Mouse (Mus musculus) hindbrain, embryonic 14.5 days (tissue): ENCODE results near the gene Slc35g3. TPM values are rescaled to one million over a fixed set of nuclear protein-coding genes. Genes with fewer than 3 reads are reported as not detected.

Source experiments
- ATAC-seq: fragments of 200-750 bp; cut with Nextera tagmentation; 2 replicates; pipeline ENCODE4 v1.8.0; 2017; ENCODE audit warnings: moderate number of reproducible peaks, mild to moderate bottlenecking, moderate TSS enrichment, moderate library complexity; ENCODE audit not compliant: low FRiP score
- DNase-seq: peaks from one replicate; pipeline ENCODE4 v3.0.0-alpha.2; 2015; ENCODE audit warnings: low spot score
- H3K27ac ChIP-seq: fragments of 300-500 bp; sonication (generic); 2 replicates; pipeline ENCODE4 v1.5.1; 2014; ENCODE audit warnings: mild to moderate bottlenecking, moderate library complexity
- H3K27me3 ChIP-seq: fragments of 300-500 bp; sonication (generic); 2 replicates; pipeline ENCODE4 v1.6.1; 2014; ENCODE audit warnings: mild to moderate bottlenecking, low read length, mixed read lengths; ENCODE audit not compliant: control insufficient read depth, insufficient read depth
- H3K36me3 ChIP-seq: fragments of 300-500 bp; sonication (generic); replicated peaks from 2 replicates; pipeline ENCODE4 v1.6.1; 2014; ENCODE audit not compliant: control insufficient read depth, insufficient read depth
- H3K4me1 ChIP-seq: fragments of 300-500 bp; sonication (generic); replicated peaks from 2 replicates; pipeline ENCODE4 v1.6.1; 2014; ENCODE audit warnings: antibody characterized with exemption, low read length, mixed read lengths; ENCODE audit not compliant: control insufficient read depth, insufficient read depth
- H3K4me2 ChIP-seq: fragments of 300-500 bp; sonication (generic); replicated peaks from 2 replicates; pipeline ENCODE4 v1.6.1; 2014; ENCODE audit warnings: mild to moderate bottlenecking, moderate library complexity
- H3K4me3 ChIP-seq: fragments of 300-500 bp; sonication (generic); replicated peaks from 2 replicates; pipeline ENCODE4 v1.5.1; 2014; ENCODE audit warnings: mild to moderate bottlenecking, low read length
- H3K9ac ChIP-seq: fragments of 300-500 bp; sonication (generic); 2 replicates; pipeline ENCODE4 v1.6.1; 2014
- H3K9me3 ChIP-seq: fragments of 300-500 bp; sonication (generic); 2 replicates; pipeline ENCODE4 v1.6.1; 2016; ENCODE audit warnings: low read length; ENCODE audit not compliant: control insufficient read depth
- WGBS: fragments of 180-500 bp; shearing (Covaris S2); extraction: QIAGEN DNeasy Blood & Tissue Kit; methylation state at CpG from one replicate; pipeline ENCODE4 v1.1.7; 2014; 5-methylcytosine and 5-hydroxymethylcytosine counted together
- polyA plus RNA-seq: library from polyadenylated mRNA; unstranded; fragments of >200 nt; fragmentation: Nextera tagmentation; extraction: Ambion mirVana; gene quantifications from 2 replicates; pipeline ENCODE4 v1.2.1, GENCODE M21; 2014

Gene Slc35g3
- 0.27 and 0.39 TPM in 2 replicates for polyA plus RNA-seq

DNA sequence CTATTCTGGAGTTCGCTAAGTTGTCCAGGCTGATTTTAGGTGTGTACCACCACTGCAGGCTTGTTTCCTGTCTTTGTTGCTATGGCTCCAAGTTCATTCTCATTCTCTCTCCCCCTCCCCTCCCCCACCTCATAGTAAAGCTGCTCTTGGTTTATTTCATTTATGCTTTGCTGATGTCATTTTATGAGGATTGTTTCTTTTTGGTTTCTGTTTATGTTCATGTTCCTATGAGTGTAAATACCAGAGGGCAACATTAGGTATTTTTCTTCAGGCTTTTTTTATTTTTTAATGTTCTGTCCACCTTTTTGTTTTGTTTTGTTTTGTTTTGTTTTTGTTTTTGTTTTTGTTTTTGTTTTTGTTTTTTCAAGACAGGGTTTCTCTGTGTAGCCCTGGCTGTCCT, at the start of gene Slc35g3:
Gene Slc35g3, minus strand, starts transcription at position 101 of the 400 bp plus-strand sequence.
- ATAC-seq = no peak
- no peaks in the 10 kb centered on the region for H3K36me3 ChIP-seq
- DNase-seq = no peak
- H3K4me1 ChIP-seq = peaks cover 28% of the 10 kb centered on the region
- H3K9ac ChIP-seq = no peak within 1 kb of the TSS
- H3K9me3 ChIP-seq = no peaks in the 10 kb centered on the region
- H3K27me3 ChIP-seq = no peaks in the 10 kb centered on the region
- H3K4me2 ChIP-seq = no peak within 1 kb of the TSS
- peak within 1 kb of the TSS; percentile 99 for H3K27ac ChIP-seq
- no peak within 1 kb of the TSS for H3K4me3 ChIP-seq
- WGBS = 81% methylated on average over 1 of the region's 1 CpGs

DNA sequence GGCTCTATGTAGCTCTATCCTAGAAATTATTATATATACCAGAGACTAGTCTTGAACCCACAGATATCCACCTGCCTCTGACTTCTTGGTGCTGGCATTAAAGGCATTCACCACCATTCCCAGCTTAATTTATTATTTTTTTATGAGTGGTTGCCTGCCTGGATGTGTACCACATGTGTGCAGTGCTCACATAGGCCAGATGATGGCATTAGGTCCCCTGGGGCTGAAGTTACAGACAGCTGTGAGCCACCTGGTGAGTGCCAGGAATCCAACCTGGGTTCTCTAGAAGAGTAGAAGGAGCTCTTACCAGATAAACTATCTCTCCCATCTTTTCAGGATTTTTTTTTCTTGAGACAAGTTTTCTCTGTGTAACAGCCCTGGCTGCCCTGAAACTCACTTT, 48.5 kb upstream of the Slc35g3 start:
- DNase-seq (no peak), ATAC-seq (no peak)
- Histone ChIP-seq H3K27me3 (peaks cover 11% of the 10 kb centered on the region), H3K36me3 (no peaks in the 10 kb centered on the region), H3K4me1 (no peaks in the 10 kb centered on the region), H3K4me2 (no peak overlapping the region), H3K4me3 (no peak overlapping the region), H3K27ac (no peak overlapping the region), H3K9me3 (no peaks in the 10 kb centered on the region), H3K9ac (no peak overlapping the region)

DNA sequence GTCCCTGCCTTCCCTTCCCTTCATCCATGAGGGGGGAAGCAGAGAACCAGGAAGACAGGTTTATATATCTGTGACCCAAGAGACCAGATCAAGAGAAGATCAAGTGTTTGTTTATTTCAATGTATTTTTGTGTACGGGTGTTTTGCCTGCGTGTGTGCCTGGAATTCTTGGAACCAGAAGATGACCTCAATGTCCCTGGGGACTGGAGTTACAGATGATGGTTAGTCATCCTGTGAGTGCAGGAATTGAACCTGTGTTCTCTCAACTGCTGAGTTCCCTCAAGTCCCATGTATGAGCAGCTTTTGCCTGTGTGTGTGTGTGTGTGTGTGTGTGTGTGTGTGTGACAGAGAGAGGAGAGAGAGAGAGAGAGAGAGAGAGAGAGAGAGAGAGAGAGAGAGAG, 45.9 kb upstream of the Slc35g3 start:
- DNase-seq (no peak), ATAC-seq (no peak)
- Histone ChIP-seq H3K36me3 (no peaks in the 10 kb centered on the region), H3K4me2 (no peak overlapping the region), H3K9me3 (no peaks in the 10 kb centered on the region), H3K9ac (no peak overlapping the region), H3K27me3 (peaks cover 21% of the 10 kb centered on the region), H3K27ac (no peak overlapping the region), H3K4me1 (peaks cover 16% of the 10 kb centered on the region), H3K4me3 (no peak overlapping the region)
- 79% methylated on average over 2 of the region's 2 CpGs for WGBS

DNA sequence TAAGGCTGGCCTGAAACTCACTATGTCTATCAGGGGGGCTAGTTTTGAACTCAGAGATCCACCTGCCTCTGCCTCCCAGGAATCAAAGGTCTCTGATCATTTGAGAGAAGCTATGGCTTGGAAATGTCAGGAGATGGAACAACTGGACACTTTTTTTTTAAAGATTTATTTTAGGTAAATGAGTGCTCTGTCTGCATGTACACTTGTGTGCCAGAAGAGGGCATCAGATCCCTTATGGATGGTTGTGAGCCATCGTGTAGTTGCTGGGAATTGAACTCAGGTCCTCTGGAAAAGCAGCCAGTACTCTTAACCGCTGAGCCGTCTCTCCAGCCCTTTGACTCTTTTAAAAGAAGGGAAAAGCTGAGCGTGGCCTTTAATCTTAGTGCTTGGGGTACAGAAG, 44.6 kb upstream of the Slc35g3 start:
- Histone ChIP-seq H3K36me3 (no peaks in the 10 kb centered on the region), H3K4me1 (peaks cover 24% of the 10 kb centered on the region), H3K9me3 (no peaks in the 10 kb centered on the region), H3K27ac (no peak overlapping the region), H3K4me3 (no peak overlapping the region), H3K9ac (no peak overlapping the region), H3K4me2 (no peak overlapping the region), H3K27me3 (peaks cover 21% of the 10 kb centered on the region)
- WGBS = 86% methylated on average over 4 of the region's 4 CpGs
- no peak for ATAC-seq
- DNase-seq = no peak

DNA sequence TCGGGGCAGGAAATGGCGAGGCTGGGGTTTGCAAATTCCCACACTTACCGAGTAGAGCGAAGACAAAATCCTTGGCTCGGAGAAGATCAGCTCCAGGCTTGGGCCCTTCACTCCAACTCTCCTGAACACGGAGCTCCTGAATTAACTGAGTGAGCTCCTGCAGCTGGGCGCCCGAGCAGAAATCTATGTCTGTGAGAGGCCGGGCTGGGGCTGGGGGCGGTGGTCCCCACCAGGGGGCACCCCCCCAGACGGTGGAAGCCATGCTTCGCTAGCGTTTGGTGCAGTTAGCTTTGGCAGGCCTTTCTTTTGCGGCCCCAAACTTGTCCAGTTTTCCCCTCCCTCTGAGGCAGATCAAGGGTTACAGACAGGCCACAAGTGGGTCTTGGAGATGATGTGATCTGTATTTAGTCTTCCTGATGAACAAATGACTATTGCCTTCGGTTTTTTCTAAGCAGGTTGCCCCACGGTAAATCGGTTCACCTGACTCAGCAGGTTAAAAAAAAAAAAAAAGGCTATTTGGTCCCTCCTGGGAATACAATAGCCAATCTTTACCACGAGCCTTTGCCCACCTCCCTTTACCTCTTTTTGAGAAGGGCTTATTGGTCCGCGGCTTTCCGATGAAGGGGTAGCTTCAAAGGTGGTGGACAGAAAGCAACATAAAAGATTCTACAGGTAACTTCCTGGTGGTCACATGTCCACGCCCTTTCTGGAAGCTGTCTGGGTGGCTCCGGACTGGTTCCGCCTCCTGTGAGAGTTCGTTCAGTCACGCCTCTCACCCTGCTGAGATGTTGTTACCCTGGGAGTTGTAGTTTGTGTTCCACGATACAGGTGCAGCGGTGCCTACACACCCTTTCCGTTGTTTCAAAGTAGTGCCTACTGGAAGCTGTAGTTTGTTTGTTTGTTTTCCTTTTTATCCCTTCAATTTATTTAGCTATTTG, 43.5 kb upstream of the Slc35g3 start, which contains the start of gene Tmem102:
Gene Tmem102, minus strand, starts transcription at position 653 of the 938 bp plus-strand sequence.
- Histone ChIP-seq H3K4me3 (no peak within 1 kb of the TSS), H3K27ac (no peak within 1 kb of the TSS), H3K9ac (0 out of 2 replicates have a peak within 1 kb of the TSS, but pooled peaks have one; percentile 4), H3K27me3 (peaks cover 21% of the 10 kb centered on the region), H3K9me3 (no peaks in the 10 kb centered on the region), H3K36me3 (no peaks in the 10 kb centered on the region), H3K4me1 (peaks cover 27% of the 10 kb centered on the region), H3K4me2 (peak within 1 kb of the TSS; percentile 88)
- no peak for ATAC-seq
- DNase-seq = no peak
- WGBS = 5% methylated on average over 29 of the region's 29 CpGs

DNA sequence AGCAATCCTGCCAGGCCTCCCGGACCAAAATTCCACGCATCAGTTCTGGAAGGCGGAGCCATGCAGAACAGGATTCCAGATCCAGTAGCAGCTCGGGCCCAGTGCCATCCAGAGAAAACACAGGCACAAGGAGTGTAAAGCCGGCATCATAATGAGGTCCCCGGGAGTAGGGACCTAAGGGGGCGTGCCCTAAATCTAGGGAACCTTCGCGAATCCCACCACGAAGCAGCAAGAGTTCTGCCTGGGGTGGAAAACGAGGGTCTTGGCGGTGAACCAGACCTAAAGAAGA, 42.8 kb upstream of the Slc35g3 start:
- peaks cover 29% of the 10 kb centered on the region for H3K4me1 ChIP-seq
- WGBS = 7% methylated on average over 12 of the region's 12 CpGs

DNA sequence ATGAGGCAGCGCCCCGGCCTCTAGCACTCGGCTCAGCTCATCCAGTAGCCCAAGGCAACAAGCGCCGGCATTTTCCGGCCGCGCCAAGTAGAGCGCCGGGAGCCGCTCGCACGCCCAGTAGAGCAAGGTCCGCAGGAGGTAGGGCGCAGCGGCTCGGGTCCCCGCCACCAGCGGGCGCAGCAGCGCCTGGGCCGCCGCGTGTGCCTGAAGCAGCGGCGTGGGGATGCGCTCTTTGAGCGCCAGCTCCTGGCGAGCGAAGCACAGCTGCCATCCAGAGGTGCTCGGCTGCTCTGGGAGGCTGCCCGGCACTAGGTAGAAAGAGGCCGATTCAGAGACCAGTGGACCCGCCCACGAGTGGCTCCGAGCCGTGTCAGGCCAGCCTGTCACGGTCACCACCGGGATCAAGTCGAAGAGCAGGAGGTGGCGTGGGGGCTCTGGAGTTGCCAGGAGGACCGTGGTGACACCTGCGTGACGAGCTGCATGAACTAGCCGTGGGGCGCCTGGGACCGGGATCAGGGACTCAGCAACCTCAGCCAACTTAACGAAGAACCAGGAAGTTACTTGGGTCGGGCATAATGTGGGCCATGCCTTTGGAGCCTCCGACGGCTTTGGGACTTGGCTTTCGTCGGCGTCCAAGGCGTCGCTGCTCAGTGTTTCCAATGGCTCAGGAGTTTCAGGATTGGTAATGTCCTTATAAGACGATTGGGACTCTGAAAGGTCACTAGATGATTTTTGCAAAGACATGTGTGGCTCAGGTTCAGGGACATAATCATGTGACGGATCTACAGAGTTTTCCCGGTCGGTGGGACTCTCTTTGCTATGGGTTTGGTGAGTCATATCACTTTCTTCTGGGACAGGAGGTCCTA, 42.3 kb upstream of the Slc35g3 start:
- Histone ChIP-seq H3K9me3 (no peaks in the 10 kb centered on the region), H3K4me2 (peak overlapping the region; percentile 88), H3K27ac (0 out of 2 replicates have a peak overlapping the region, but pooled peaks have one; percentile 90), H3K9ac (peak overlapping the region; percentile 70), H3K36me3 (no peaks in the 10 kb centered on the region), H3K27me3 (peaks cover 21% of the 10 kb centered on the region), H3K4me1 (peaks cover 35% of the 10 kb centered on the region), H3K4me3 (peak overlapping the region; percentile 49)
- 1% methylated on average over 60 of the region's 60 CpGs for WGBS
- DNase-seq (peak; percentile 75), ATAC-seq (peak; percentile 18; the same call in 1 of the 2 replicates)

More for the DNA sequence above, 42.8 kb upstream of the Slc35g3 start:
- Histone ChIP-seq H3K36me3 (no peaks in the 10 kb centered on the region), H3K27ac (no peak overlapping the region), H3K9me3 (no peaks in the 10 kb centered on the region), H3K4me3 (no peak overlapping the region), H3K27me3 (peaks cover 21% of the 10 kb centered on the region), H3K4me2 (peak overlapping the region; percentile 88), H3K9ac (0 out of 2 replicates have a peak overlapping the region, but pooled peaks have one; percentile 4)
- ATAC-seq (no peak), DNase-seq (no peak)

DNA sequence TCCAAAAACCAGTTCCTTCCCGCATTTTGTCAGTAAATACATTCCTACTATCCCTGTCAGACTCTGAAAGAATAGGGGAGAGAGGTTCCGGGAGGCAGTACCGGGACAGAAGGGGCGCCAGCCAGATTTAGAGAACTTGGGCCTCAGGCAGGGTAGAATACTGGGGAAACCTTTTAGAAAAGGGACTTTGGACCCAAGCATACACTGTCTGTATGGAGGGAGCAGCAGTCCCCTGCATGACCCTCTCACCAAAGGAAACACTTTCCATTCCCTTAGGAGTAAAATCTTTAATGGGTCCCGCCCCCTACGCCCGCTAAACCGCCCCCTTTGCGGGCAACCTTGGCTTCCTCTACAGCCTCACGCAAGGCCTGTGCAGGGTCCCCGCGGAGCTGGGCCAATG, 41.6 kb upstream of the Slc35g3 start:
- peaks cover 37% of the 10 kb centered on the region for H3K4me1 ChIP-seq
- ATAC-seq (no peak), DNase-seq (no peak)
- H3K27me3 ChIP-seq = peaks cover 21% of the 10 kb centered on the region
- H3K4me3 ChIP-seq = peak overlapping the region; percentile 49
- 0 out of 2 replicates have a peak overlapping the region, but pooled peaks have one; percentile 90 for H3K27ac ChIP-seq
- H3K36me3 ChIP-seq = no peaks in the 10 kb centered on the region
- H3K4me2 ChIP-seq = peak overlapping the region; percentile 88
- H3K9ac ChIP-seq = peak overlapping the region; percentile 70
- 1% methylated on average over 12 of the region's 12 CpGs for WGBS
- no peaks in the 10 kb centered on the region for H3K9me3 ChIP-seq

DNA sequence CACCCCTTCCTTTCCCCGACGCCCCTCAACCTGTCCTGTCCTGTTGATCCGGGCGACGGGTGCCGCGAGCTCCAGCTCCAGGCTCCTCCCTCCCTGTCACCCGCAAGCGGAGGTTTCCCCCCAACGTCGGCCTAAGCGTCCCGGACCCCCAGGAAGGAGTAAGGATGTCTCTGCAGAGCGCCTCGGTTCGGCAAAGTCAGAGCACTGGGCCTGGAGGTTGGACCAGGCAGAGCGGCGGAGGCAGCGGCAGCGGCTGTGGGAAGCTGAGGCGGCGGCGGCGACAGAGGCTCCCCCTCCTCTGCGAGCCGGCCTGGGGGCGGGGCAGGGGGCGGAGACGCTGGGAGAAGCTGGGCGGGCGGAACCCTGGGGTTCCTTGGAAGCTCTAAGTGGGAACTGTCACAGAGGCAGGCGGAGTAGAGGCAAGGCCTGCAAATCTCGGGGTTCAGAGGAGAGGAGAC, 40.9 kb upstream of the Slc35g3 start:
- H3K27me3 ChIP-seq = peaks cover 21% of the 10 kb centered on the region
- peak; percentile 25; the same call in 1 of the 2 replicates for ATAC-seq

More for the DNA sequence above, 40.9 kb upstream of the Slc35g3 start:
- WGBS = under 1% methylated on average over 33 of the region's 33 CpGs
- Histone ChIP-seq H3K4me3 (peak overlapping the region; percentile 49), H3K4me1 (peaks cover 37% of the 10 kb centered on the region), H3K36me3 (no peaks in the 10 kb centered on the region), H3K9ac (peak overlapping the region; percentile 70), H3K4me2 (peak overlapping the region; percentile 88), H3K9me3 (no peaks in the 10 kb centered on the region), H3K27ac (peak overlapping the region; percentile 90)
- DNase-seq = peak; percentile 75
